Mouse (Mus musculus): Measurements from ENCODE around the gene Rtn4rl1. TPM values are rescaled to one million over a fixed set of nuclear protein-coding genes. Genes with fewer than 3 reads are reported as not detected.

Gene Rtn4rl1
- polyA plus RNA-seq, 1 experiment: 0.40 TPM

DNA sequence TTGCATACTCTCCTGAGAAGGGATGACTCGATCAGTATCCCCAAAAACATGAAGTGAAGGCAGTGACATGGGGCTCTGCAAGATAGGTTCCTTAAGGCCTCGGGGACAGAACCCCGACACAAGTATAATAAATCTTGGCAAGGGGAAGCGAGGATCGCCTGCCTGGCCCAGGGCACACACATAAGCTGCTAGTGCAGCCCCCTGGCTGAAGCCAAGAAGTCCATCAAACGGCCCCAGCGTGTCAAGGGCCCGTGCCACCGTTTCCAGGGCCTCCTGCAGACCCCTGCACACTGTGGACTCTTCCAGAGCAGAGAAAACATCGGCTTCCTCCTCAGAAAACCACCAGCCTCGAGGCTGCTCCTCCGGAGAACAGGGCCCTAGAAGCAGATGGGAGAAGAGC is 15.6 kb upstream of the Rtn4rl1 start:
- Histone ChIP-seq H3ac (ENCODE audit: control insufficient read depth, insufficient read length, low read depth) (peak overlapping the region; percentile 88), H3K79me3 (ENCODE audit: low read depth) (peaks cover 9% of the 10 kb centered on the region), H3K27me3 (ENCODE audit: control insufficient read depth, insufficient read depth, insufficient read length) (no peaks in the 10 kb centered on the region), H3K4me3 (ENCODE audit: insufficient read depth, poor library complexity, severe bottlenecking) (peak overlapping the region; percentile 94), H3K36me3 (ENCODE audit: control insufficient read depth, insufficient read depth) (peaks cover 46% of the 10 kb centered on the region), H3K79me2 (ENCODE audit: control insufficient read depth, insufficient read depth) (peaks cover 19% of the 10 kb centered on the region)
- TF ChIP-seq MYOG (IDR thresholded peaks at IDR 0.05; ENCODE audit: control insufficient read depth, extremely low read depth, insufficient read length): no peak

DNA sequence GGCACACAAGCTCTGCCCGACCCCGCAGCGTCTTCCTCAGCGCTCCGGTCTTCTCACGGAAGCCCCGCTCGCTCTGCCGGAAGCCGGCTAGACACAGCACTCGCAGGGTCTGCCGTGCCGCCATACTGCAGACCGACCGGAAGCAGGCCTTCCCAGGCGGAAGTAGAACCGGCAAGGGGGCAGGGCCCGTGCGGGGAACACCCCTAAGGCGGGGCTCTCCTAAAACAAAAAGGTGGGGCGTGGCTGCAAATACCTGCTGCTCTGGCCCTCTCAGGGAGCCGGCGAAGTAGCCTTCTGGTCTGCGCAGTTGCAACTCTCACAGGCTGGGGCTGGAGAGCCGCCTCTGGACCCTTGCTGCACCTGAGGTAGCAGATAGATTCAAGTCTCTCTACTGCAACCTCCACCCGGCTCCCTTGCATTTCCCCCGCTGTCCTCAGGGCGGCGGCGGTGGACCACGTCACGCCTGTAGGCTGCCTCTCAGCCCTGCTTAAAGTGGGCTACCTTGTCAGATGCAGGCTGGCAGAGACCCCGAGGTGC is 14.8 kb upstream of the Rtn4rl1 start, which contains the start of gene Ovca2:
TSS of gene Ovca2 (minus strand) at position 164 of the 537 bp plus-strand sequence.
- Histone ChIP-seq H3K36me3 (ENCODE audit: control insufficient read depth, insufficient read depth) (peaks cover 54% of the 10 kb centered on the region), H3K27me3 (ENCODE audit: control insufficient read depth, insufficient read depth, insufficient read length) (no peaks in the 10 kb centered on the region), H3K79me3 (ENCODE audit: low read depth) (peaks cover 9% of the 10 kb centered on the region), H3K4me3 (ENCODE audit: insufficient read depth, poor library complexity, severe bottlenecking) (peak within 1 kb of the TSS; percentile 94), H3K79me2 (ENCODE audit: control insufficient read depth, insufficient read depth) (peaks cover 19% of the 10 kb centered on the region), H3ac (ENCODE audit: control insufficient read depth, insufficient read length, low read depth) (peak within 1 kb of the TSS; percentile 88)
- no peak for TF ChIP-seq USF1 (IDR thresholded peaks at IDR 0.05; ENCODE audit: low read depth)
- TF ChIP-seq FOSL1 (IDR thresholded peaks at IDR 0.05; ENCODE audit: insufficient read depth, low read length, poor library complexity, severe bottlenecking): no peak
- TF ChIP-seq MYOG (IDR thresholded peaks at IDR 0.05; ENCODE audit: control insufficient read depth, extremely low read depth, insufficient read length): no peak
- TF ChIP-seq CEBPB (IDR thresholded peaks at IDR 0.05; ENCODE audit: low read depth): no peak
- TF ChIP-seq CTCF (IDR thresholded peaks at IDR 0.05; ENCODE audit: control insufficient read depth, insufficient read depth, insufficient read length): peak; percentile 88

DNA sequence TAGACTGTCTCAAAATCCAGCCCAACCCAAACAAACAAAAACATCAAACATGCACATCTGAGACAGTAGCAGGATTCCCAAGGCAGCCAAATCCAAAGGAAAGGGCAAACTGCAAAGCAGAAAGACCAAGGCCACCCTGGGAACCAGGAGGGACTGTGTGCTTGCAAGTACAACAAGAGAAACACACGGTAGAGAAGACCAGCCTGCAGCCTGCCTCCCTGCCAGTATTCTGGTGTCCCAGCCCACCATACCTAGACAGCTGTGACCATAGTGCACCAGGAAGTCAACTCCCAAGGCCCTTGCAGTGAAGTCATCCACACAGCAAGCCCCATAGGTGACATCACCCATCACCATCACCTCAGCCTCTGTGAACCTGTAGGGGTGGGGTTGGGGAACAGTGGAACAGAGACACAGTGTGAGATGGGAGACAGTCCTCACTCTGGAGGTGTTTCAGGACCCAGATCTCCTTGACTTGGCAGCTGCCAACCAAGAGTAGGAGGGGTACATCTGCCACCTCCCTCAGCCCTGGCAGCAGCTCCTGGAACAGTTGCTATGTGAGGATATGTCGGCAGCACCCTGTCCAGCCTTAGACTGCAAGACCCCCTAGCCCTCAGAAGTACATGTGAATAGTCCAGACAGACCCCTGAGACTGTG is 9.5 kb upstream of the Rtn4rl1 start:
- TF ChIP-seq FOSL1 (IDR thresholded peaks at IDR 0.05; ENCODE audit: insufficient read depth, low read length, poor library complexity, severe bottlenecking): no peak
- no peak for TF ChIP-seq MYOD1 (IDR thresholded peaks at IDR 0.05; ENCODE audit: control insufficient read depth, insufficient read length, low read depth)
- TF ChIP-seq CEBPB (IDR thresholded peaks at IDR 0.05; ENCODE audit: low read depth): no peak
- no peak for TF ChIP-seq MAX (IDR thresholded peaks at IDR 0.05)
- TF ChIP-seq USF1 (IDR thresholded peaks at IDR 0.05; ENCODE audit: low read depth): no peak
- TF ChIP-seq CTCF (IDR thresholded peaks at IDR 0.05; ENCODE audit: control insufficient read depth, insufficient read depth, insufficient read length): no peak
- TF ChIP-seq MYOG (IDR thresholded peaks at IDR 0.05; ENCODE audit: control insufficient read depth, extremely low read depth, insufficient read length): no peak
- Histone ChIP-seq H3K36me3 (ENCODE audit: control insufficient read depth, insufficient read depth) (peaks cover 44% of the 10 kb centered on the region), H3K27me3 (ENCODE audit: control insufficient read depth, insufficient read depth, insufficient read length) (no peaks in the 10 kb centered on the region), H3ac (ENCODE audit: control insufficient read depth, insufficient read length, low read depth) (no peak overlapping the region), H3K4me3 (ENCODE audit: insufficient read depth, poor library complexity, severe bottlenecking) (no peak overlapping the region), H3K79me2 (ENCODE audit: control insufficient read depth, insufficient read depth) (peaks cover 15% of the 10 kb centered on the region), H3K79me3 (ENCODE audit: low read depth) (peaks cover 7% of the 10 kb centered on the region)

DNA sequence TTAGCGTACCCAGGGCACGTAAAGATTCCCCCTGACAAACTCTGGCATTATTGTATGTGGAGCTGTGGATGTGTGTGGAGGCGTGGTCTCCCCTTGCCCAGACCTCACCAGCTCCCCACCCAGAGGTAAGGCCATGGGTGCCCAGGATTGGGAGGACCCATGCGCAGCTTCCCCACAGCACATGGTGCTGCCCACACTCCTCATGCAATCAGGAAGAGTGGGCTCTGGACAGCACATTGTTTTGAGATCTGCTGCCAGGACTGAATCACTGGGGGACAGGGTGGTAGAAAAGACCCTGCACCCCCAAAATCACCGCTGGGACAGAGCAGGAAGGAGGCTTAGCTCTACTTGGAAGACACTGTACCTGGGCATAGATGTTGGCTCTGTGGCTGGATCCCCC is 9.0 kb upstream of the Rtn4rl1 start:
- peaks cover 21% of the 10 kb centered on the region for H3K79me2 ChIP-seq (ENCODE audit: control insufficient read depth, insufficient read depth)
- no peaks in the 10 kb centered on the region for H3K27me3 ChIP-seq (ENCODE audit: control insufficient read depth, insufficient read depth, insufficient read length)
- no peak overlapping the region for H3ac ChIP-seq (ENCODE audit: control insufficient read depth, insufficient read length, low read depth)
- TF ChIP-seq MAX (IDR thresholded peaks at IDR 0.05): no peak
- no peak for TF ChIP-seq CEBPB (IDR thresholded peaks at IDR 0.05; ENCODE audit: low read depth)
- no peak for TF ChIP-seq USF1 (IDR thresholded peaks at IDR 0.05; ENCODE audit: low read depth)
- TF ChIP-seq MYOD1 (IDR thresholded peaks at IDR 0.05; ENCODE audit: control insufficient read depth, insufficient read length, low read depth): no peak
- TF ChIP-seq MYOG (IDR thresholded peaks at IDR 0.05; ENCODE audit: control insufficient read depth, extremely low read depth, insufficient read length): no peak
- TF ChIP-seq FOSL1 (IDR thresholded peaks at IDR 0.05; ENCODE audit: insufficient read depth, low read length, poor library complexity, severe bottlenecking): no peak
- TF ChIP-seq CTCF (IDR thresholded peaks at IDR 0.05; ENCODE audit: control insufficient read depth, insufficient read depth, insufficient read length): no peak
- H3K4me3 ChIP-seq (ENCODE audit: insufficient read depth, poor library complexity, severe bottlenecking): no peak overlapping the region
- peaks cover 9% of the 10 kb centered on the region for H3K79me3 ChIP-seq (ENCODE audit: low read depth)
- peaks cover 43% of the 10 kb centered on the region for H3K36me3 ChIP-seq (ENCODE audit: control insufficient read depth, insufficient read depth)

DNA sequence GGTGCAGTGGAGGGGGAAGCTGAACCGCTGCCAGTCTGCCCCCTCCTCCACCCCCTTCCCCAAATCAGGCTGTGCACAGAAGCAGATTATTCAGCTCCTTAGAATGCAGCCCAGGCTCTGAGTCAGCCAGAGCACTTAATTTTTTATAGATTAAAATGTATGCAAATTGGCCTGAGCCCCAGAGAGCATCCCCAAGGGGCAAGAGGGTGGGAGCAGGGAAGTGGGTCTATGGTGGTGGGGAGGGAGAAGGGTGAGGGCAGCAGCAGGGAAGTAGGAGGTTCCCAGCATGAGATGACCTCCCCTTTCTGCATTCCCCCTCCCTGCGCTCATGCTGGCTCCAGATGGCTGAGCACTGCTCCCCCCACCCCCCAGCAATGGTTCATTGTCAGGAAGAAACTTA is 8.6 kb upstream of the Rtn4rl1 start:
- TF ChIP-seq CEBPB (IDR thresholded peaks at IDR 0.05; ENCODE audit: low read depth) (no peak), MYOG (IDR thresholded peaks at IDR 0.05; ENCODE audit: control insufficient read depth, extremely low read depth, insufficient read length) (no peak), MAX (IDR thresholded peaks at IDR 0.05) (no peak), USF1 (IDR thresholded peaks at IDR 0.05; ENCODE audit: low read depth) (no peak), CTCF (IDR thresholded peaks at IDR 0.05; ENCODE audit: control insufficient read depth, insufficient read depth, insufficient read length) (no peak), FOSL1 (IDR thresholded peaks at IDR 0.05; ENCODE audit: insufficient read depth, low read length, poor library complexity, severe bottlenecking) (no peak)
- Histone ChIP-seq H3K36me3 (ENCODE audit: control insufficient read depth, insufficient read depth) (peaks cover 39% of the 10 kb centered on the region), H3K79me3 (ENCODE audit: low read depth) (peaks cover 13% of the 10 kb centered on the region), H3K27me3 (ENCODE audit: control insufficient read depth, insufficient read depth, insufficient read length) (no peaks in the 10 kb centered on the region), H3ac (ENCODE audit: control insufficient read depth, insufficient read length, low read depth) (no peak overlapping the region), H3K4me3 (ENCODE audit: insufficient read depth, poor library complexity, severe bottlenecking) (no peak overlapping the region), H3K79me2 (ENCODE audit: control insufficient read depth, insufficient read depth) (peaks cover 25% of the 10 kb centered on the region)

Data from C2C12 (cell line).